Mouse (Mus musculus) liver, postnatal 0 days (tissue): ENCODE data around the gene Snx14.

Experiments used
- CTCF ChIP-seq: sonication (generic); IDR thresholded peaks from 2 replicates; pipeline ENCODE4 v1.5.1; 2016; ENCODE audit warnings: antibody characterized with exemption, low read depth
- EP300 ChIP-seq: IDR thresholded peaks from 2 replicates; pipeline ENCODE4 v1.6.1; 2016; ENCODE audit warnings: antibody characterized with exemption, low read depth, mild to moderate bottlenecking

GRCm38 (mm10) chr9:88367322-88367721 lies 71.4 kb downstream of the Snx14 start:
- TF ChIP-seq CTCF (no peak), EP300 (no peak)
